Mouse (Mus musculus) kidney, postnatal 0 days (tissue): ENCODE results near the gene Fosl2. TPM values are rescaled to one million over a fixed set of nuclear protein-coding genes. Genes with fewer than 3 reads are reported as not detected.

Experiments used
- ATAC-seq: fragments of 200-750 bp; cut with Nextera tagmentation; replicated peaks from 2 replicates; pipeline ENCODE4 v1.8.0; 2017; ENCODE audit warnings: low read depth, moderate number of reproducible peaks, moderate TSS enrichment, moderate library complexity; ENCODE audit not compliant: low FRiP score
- DNase-seq: peaks from one replicate; pipeline ENCODE4 v3.0.0-alpha.2; 2016; ENCODE audit warnings: low spot score
- H3K27ac ChIP-seq: fragments of 300-500 bp; sonication (generic); 2 replicates; pipeline ENCODE4 v1.5.1; 2014; ENCODE audit warnings: mild to moderate bottlenecking
- H3K27me3 ChIP-seq: fragments of 300-500 bp; sonication (generic); 2 replicates; pipeline ENCODE4 v1.6.1; 2014; ENCODE audit warnings: low read length, mixed read lengths; ENCODE audit not compliant: insufficient read depth
- H3K36me3 ChIP-seq: fragments of 300-500 bp; sonication (generic); 2 replicates; pipeline ENCODE4 v1.6.1; 2014; ENCODE audit warnings: low read length, mixed read lengths; ENCODE audit not compliant: insufficient read depth
- H3K4me1 ChIP-seq: fragments of 300-500 bp; sonication (generic); replicated peaks from 2 replicates; pipeline ENCODE4 v1.6.1; 2014; ENCODE audit warnings: antibody characterized with exemption, low read length, mixed read lengths; ENCODE audit not compliant: insufficient read depth
- H3K4me2 ChIP-seq: fragments of 300-500 bp; sonication (generic); 2 replicates; pipeline ENCODE4 v1.6.1; 2014; ENCODE audit warnings: mild to moderate bottlenecking, low read length, moderate library complexity, mixed read lengths
- H3K4me3 ChIP-seq: fragments of 300-500 bp; sonication (generic); replicated peaks from 2 replicates; pipeline ENCODE4 v1.5.1; 2014; ENCODE audit warnings: low read depth, low read length
- H3K9ac ChIP-seq: fragments of 300-500 bp; sonication (generic); 2 replicates; pipeline ENCODE4 v1.6.1; 2014; ENCODE audit warnings: low read depth, low read length
- H3K9me3 ChIP-seq: fragments of 300-500 bp; sonication (generic); replicated peaks from 2 replicates; pipeline ENCODE4 v1.6.1; 2016; ENCODE audit warnings: low read length, inconsistent platforms, mixed read lengths
- CTCF ChIP-seq: IDR thresholded peaks from 2 replicates; pipeline ENCODE4 v1.5.1; 2016; ENCODE audit warnings: antibody characterized with exemption, low read depth, mild to moderate bottlenecking, moderate library complexity
- WGBS: fragments of 180-500 bp; shearing (Covaris S2); extraction: QIAGEN DNeasy Blood & Tissue Kit; methylation state at CpG from one replicate; pipeline ENCODE4 v1.1.7; 2014; 5-methylcytosine and 5-hydroxymethylcytosine counted together
- polyA plus RNA-seq: library from polyadenylated mRNA; unstranded; fragments of >200 nt; fragmentation: Nextera tagmentation; extraction: Ambion mirVana; gene quantifications from 2 replicates; pipeline ENCODE4 v1.2.1, GENCODE M21; 2015

The Fosl2 gene
- polyA plus RNA-seq, 1 experiment from 2014 or later, result 5.4 TPM

GRCm38 (mm10) chr5:32112206-32112916, 23.2 kb upstream of the Fosl2 start:
- no peak overlapping the region for H3K4me3 ChIP-seq
- H3K27me3 ChIP-seq, result no peaks in the 10 kb centered on the region
- H3K4me1 ChIP-seq, result no peaks in the 10 kb centered on the region
- H3K36me3 ChIP-seq, result no peaks in the 10 kb centered on the region
- H3K4me2 ChIP-seq, result no peak overlapping the region
- ATAC-seq, result no peak
- no peaks in the 10 kb centered on the region for H3K9me3 ChIP-seq
- WGBS, result 73% methylated on average over 7 of the region's 7 CpGs
- no peak for DNase-seq
- no peak overlapping the region for H3K9ac ChIP-seq
- H3K27ac ChIP-seq, result no peak overlapping the region
- no peak for TF ChIP-seq CTCF

- 0 out of 2 replicates have a peak, but pooled peaks have one; percentile 25 for TF ChIP-seq CTCF
- Histone ChIP-seq H3K4me3 (no peak overlapping the region), H3K36me3 (no peaks in the 10 kb centered on the region), H3K27me3 (no peaks in the 10 kb centered on the region), H3K9ac (no peak overlapping the region), H3K4me2 (no peak overlapping the region), H3K9me3 (no peaks in the 10 kb centered on the region), H3K27ac (no peak overlapping the region), H3K4me1 (0 out of 2 replicates have a peak, but pooled peaks cover 5% of the 10 kb centered on the region)
- DNase-seq (no peak), ATAC-seq (peak; percentile 57; the same call in 1 of the 2 replicates)
- 31% methylated on average over 11 of the region's 11 CpGs for WGBS
Measured at GRCm38 (mm10) chr5:32120901-32121376, 14.7 kb upstream of the Fosl2 start.

GRCm38 (mm10) chr5:32121936-32122335, 13.7 kb upstream of the Fosl2 start:
- Histone ChIP-seq H3K4me2 (no peak overlapping the region), H3K4me1 (0 out of 2 replicates have a peak, but pooled peaks cover 5% of the 10 kb centered on the region), H3K27me3 (no peaks in the 10 kb centered on the region), H3K4me3 (no peak overlapping the region), H3K36me3 (no peaks in the 10 kb centered on the region), H3K27ac (no peak overlapping the region), H3K9me3 (no peaks in the 10 kb centered on the region), H3K9ac (no peak overlapping the region)
- WGBS, result 75% methylated on average over 6 of the region's 6 CpGs
- DNase-seq (no peak), ATAC-seq (no peak)
- TF ChIP-seq CTCF, result no peak

- no peak for ATAC-seq
- no peak overlapping the region for H3K27ac ChIP-seq
- WGBS, result 87% methylated on average over 5 of the region's 5 CpGs
Measured at GRCm38 (mm10) chr5:32122363-32122762, 13.2 kb upstream of the Fosl2 start.

GRCm38 (mm10) chr5:32124957-32125356, 10.6 kb upstream of the Fosl2 start:
- WGBS, result 86% methylated on average over 6 of the region's 6 CpGs
- Histone ChIP-seq H3K4me2 (no peak overlapping the region), H3K9ac (no peak overlapping the region), H3K4me1 (0 out of 2 replicates have a peak, but pooled peaks cover 5% of the 10 kb centered on the region), H3K36me3 (no peaks in the 10 kb centered on the region), H3K4me3 (no peak overlapping the region), H3K9me3 (no peaks in the 10 kb centered on the region), H3K27me3 (no peaks in the 10 kb centered on the region), H3K27ac (no peak overlapping the region)
- no peak for TF ChIP-seq CTCF
- ATAC-seq (no peak), DNase-seq (no peak)

More at GRCm38 (mm10) chr5:32122363-32122762, 13.2 kb upstream of the Fosl2 start:
- Histone ChIP-seq H3K4me3 (no peak overlapping the region), H3K27me3 (no peaks in the 10 kb centered on the region), H3K9ac (no peak overlapping the region), H3K4me1 (0 out of 2 replicates have a peak, but pooled peaks cover 5% of the 10 kb centered on the region), H3K4me2 (no peak overlapping the region), H3K36me3 (no peaks in the 10 kb centered on the region), H3K9me3 (no peaks in the 10 kb centered on the region)
- TF ChIP-seq CTCF, result no peak
- no peak for DNase-seq

- WGBS, result 86% methylated on average over 3 of the region's 3 CpGs
- H3K9ac ChIP-seq, result no peak overlapping the region
- no peak overlapping the region for H3K27ac ChIP-seq
- H3K36me3 ChIP-seq, result no peaks in the 10 kb centered on the region
- no peaks in the 10 kb centered on the region for H3K9me3 ChIP-seq
- ATAC-seq, result no peak
- no peak for TF ChIP-seq CTCF
- no peak overlapping the region for H3K4me3 ChIP-seq
- H3K4me2 ChIP-seq, result no peak overlapping the region
- DNase-seq, result no peak
- H3K27me3 ChIP-seq, result no peaks in the 10 kb centered on the region
- peaks cover 5% of the 10 kb centered on the region; the same call in 1 of the 2 replicates for H3K4me1 ChIP-seq
Measured at GRCm38 (mm10) chr5:32127226-32127625, 8.4 kb upstream of the Fosl2 start.
